Mouse (Mus musculus): ENCODE results near the gene Unc5cl. TPM values are rescaled to one million over a fixed set of nuclear protein-coding genes. Genes with fewer than 3 reads are reported as not detected.

Gene Unc5cl
- polyA plus RNA-seq, 1 experiment from 2014 or later = 0.13 TPM

DNA sequence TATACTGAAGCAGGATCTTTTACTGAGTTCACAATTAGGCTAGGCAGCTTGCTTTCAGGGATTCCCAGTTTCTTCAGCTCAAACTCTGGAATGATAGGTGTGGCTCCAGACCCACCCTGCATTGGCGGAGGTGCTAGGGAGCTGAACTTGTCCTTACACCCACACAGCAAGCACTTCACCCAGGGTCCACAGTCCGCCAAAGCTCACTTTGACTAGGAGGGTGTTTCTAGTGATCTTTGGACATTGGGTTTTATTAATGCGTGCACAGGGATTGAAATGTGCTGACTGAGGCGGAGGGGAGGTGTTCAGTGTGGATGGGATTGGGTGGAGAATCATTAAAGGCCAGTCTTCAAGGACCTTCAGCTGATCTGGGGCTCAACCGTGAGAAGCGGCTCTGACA, 93.0 kb downstream of the Unc5cl start:
- Histone ChIP-seq H3K4me3 (ENCODE audit: low read depth, low read length) (no peak overlapping the region), H3K4me1 (ENCODE audit: control insufficient read depth, insufficient read depth, low read length) (no peaks in the 10 kb centered on the region), H3K36me3 (ENCODE audit: control insufficient read depth, insufficient read depth, low read length) (no peaks in the 10 kb centered on the region), H3K27me3 (replicated peaks; ENCODE audit: control insufficient read depth, insufficient read depth, low read length) (no peaks in the 10 kb centered on the region), H3K27ac (replicated peaks; ENCODE audit: low read depth, low read length) (no peak overlapping the region), H3K9me3 (ENCODE audit: control insufficient read depth, low read length) (no peaks in the 10 kb centered on the region), H3K9ac (ENCODE audit: low read depth, low read length) (no peak overlapping the region), H3K4me2 (ENCODE audit: low read depth, low read length) (no peak overlapping the region)
- ATAC-seq (ENCODE audit: low read depth) (no peak), DNase-seq (ENCODE audit: low spot score) (no peak)
- WGBS = 83% methylated on average over 6 of the region's 6 CpGs

- DNase-seq (ENCODE audit: low spot score) (no peak), ATAC-seq (ENCODE audit: low read depth) (no peak)
- Histone ChIP-seq H3K27me3 (replicated peaks; ENCODE audit: control insufficient read depth, insufficient read depth, low read length) (no peaks in the 10 kb centered on the region), H3K9me3 (ENCODE audit: control insufficient read depth, low read length) (no peaks in the 10 kb centered on the region), H3K4me1 (ENCODE audit: control insufficient read depth, insufficient read depth, low read length) (no peaks in the 10 kb centered on the region), H3K9ac (ENCODE audit: low read depth, low read length) (no peak overlapping the region), H3K4me3 (ENCODE audit: low read depth, low read length) (no peak overlapping the region), H3K36me3 (ENCODE audit: control insufficient read depth, insufficient read depth, low read length) (no peaks in the 10 kb centered on the region), H3K27ac (replicated peaks; ENCODE audit: low read depth, low read length) (no peak overlapping the region), H3K4me2 (ENCODE audit: low read depth, low read length) (no peak overlapping the region)
- WGBS = 82% methylated on average over 4 of the region's 4 CpGs
These were observed 97.3 kb downstream of the Unc5cl start for GRCm38 (mm10) chr17:48551788-48552531.

- no peaks in the 10 kb centered on the region for H3K9me3 ChIP-seq (ENCODE audit: control insufficient read depth, low read length)
- H3K27ac ChIP-seq (replicated peaks; ENCODE audit: low read depth, low read length) = no peak overlapping the region
- WGBS = 90% methylated on average over 3 of the region's 3 CpGs
- H3K9ac ChIP-seq (ENCODE audit: low read depth, low read length) = no peak overlapping the region
- H3K27me3 ChIP-seq (replicated peaks; ENCODE audit: control insufficient read depth, insufficient read depth, low read length) = no peaks in the 10 kb centered on the region
- H3K4me1 ChIP-seq (ENCODE audit: control insufficient read depth, insufficient read depth, low read length) = no peaks in the 10 kb centered on the region
- no peak overlapping the region for H3K4me2 ChIP-seq (ENCODE audit: low read depth, low read length)
- no peak for ATAC-seq (ENCODE audit: low read depth)
- DNase-seq (ENCODE audit: low spot score) = no peak
- no peaks in the 10 kb centered on the region for H3K36me3 ChIP-seq (ENCODE audit: control insufficient read depth, insufficient read depth, low read length)
- no peak overlapping the region for H3K4me3 ChIP-seq (ENCODE audit: low read depth, low read length)
These were observed 97.8 kb downstream of the Unc5cl start for GRCm38 (mm10) chr17:48552532-48552915.

DNA sequence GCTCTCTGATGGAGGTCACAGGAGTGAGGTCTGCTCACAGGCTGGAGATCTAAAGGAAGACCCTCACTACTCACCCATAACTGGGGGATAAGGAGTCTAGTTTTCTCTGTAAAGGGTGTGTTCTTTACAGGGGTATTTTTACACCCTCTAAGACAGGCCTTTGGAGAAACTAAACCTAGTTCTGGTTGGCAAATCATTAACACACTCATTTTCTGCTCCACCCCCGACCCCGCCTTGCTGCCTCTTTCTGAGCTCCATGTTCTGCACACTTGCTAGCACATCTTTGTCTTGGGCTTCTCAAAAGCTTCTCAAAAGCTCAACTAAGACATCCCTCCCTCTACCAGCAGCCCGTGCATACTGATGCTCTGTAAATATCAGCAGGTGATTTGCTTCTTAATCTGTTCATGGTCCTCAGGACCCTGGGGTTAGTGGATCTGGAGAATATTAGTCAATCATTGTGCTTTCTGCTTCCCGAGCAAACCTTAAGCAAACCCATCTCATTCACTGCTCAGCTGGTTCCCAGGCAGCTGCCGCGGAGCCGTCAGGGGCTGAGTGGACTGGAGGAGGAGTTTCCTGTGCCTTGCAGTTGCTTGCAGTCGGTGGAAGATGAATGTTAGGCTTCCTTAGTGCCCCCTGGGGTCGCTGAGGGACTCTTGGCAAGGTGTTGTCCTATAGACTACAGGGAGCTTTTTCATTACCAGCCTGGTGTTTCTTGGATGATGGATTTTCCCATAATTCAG, 101.7 kb downstream of the Unc5cl start:
- DNase-seq (ENCODE audit: low spot score) (no peak), ATAC-seq (ENCODE audit: low read depth) (no peak)
- Histone ChIP-seq H3K27me3 (replicated peaks; ENCODE audit: control insufficient read depth, insufficient read depth, low read length) (no peaks in the 10 kb centered on the region), H3K27ac (replicated peaks; ENCODE audit: low read depth, low read length) (no peak overlapping the region), H3K9me3 (ENCODE audit: control insufficient read depth, low read length) (no peaks in the 10 kb centered on the region), H3K4me2 (ENCODE audit: low read depth, low read length) (no peak overlapping the region), H3K4me3 (ENCODE audit: low read depth, low read length) (no peak overlapping the region), H3K4me1 (ENCODE audit: control insufficient read depth, insufficient read depth, low read length) (no peaks in the 10 kb centered on the region), H3K36me3 (ENCODE audit: control insufficient read depth, insufficient read depth, low read length) (no peaks in the 10 kb centered on the region), H3K9ac (ENCODE audit: low read depth, low read length) (no peak overlapping the region)
- WGBS = 32% methylated on average over 9 of the region's 9 CpGs

DNA sequence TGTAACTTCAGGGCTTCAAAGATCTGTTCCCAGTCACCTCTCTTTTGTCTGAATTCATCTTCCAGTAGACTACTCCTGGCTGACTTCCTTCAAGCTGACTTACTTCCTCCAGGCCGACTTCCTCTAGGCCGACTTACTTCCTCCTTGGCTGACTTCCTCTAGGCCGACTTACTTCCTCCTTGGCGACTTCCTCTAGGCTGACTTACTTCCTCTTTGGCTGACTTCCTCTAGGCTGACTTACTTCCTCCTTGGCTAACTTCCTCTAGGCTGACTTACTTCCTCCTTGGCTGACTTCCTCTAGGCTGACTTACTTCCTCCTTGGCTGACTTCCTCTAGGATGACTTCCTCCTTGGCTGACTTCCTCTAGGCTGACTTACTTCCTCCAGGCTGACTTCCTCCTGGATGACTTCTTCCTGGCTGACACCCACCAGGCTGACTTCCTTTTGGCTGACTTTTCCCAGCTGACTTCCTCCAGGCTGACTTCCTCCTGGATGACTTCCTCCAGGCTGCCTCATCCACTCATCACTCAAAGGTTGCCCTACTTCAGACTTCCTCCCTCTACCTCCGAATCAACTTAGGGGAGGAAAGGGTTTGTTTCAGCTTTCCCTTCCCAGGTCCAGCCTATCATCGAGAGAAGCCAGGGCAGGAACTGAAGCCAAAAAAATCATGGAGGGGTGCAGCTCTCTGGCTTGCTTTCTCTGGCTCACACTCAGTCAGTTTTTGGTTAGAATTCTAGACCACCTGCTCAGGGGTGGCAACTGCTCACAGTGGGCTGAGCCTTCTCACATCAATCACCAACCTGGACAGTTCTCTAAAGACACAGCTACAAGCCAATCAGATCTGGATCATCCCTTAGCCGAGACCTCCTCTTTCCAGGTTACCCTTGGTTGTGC, 103.4 kb downstream of the Unc5cl start:
- Histone ChIP-seq H3K4me3 (ENCODE audit: low read depth, low read length) (no peak overlapping the region), H3K27ac (replicated peaks; ENCODE audit: low read depth, low read length) (no peak overlapping the region), H3K9ac (ENCODE audit: low read depth, low read length) (no peak overlapping the region), H3K9me3 (ENCODE audit: control insufficient read depth, low read length) (no peaks in the 10 kb centered on the region), H3K4me1 (ENCODE audit: control insufficient read depth, insufficient read depth, low read length) (no peaks in the 10 kb centered on the region), H3K4me2 (ENCODE audit: low read depth, low read length) (no peak overlapping the region), H3K36me3 (ENCODE audit: control insufficient read depth, insufficient read depth, low read length) (no peaks in the 10 kb centered on the region), H3K27me3 (replicated peaks; ENCODE audit: control insufficient read depth, insufficient read depth, low read length) (no peaks in the 10 kb centered on the region)
- 83% methylated on average over 7 of the region's 7 CpGs for WGBS
- no peak for DNase-seq (ENCODE audit: low spot score)
- ATAC-seq (ENCODE audit: low read depth) = no peak

- Histone ChIP-seq H3K9me3 (ENCODE audit: control insufficient read depth, low read length) (no peaks in the 10 kb centered on the region), H3K27ac (replicated peaks; ENCODE audit: low read depth, low read length) (no peak overlapping the region), H3K27me3 (replicated peaks; ENCODE audit: control insufficient read depth, insufficient read depth, low read length) (no peaks in the 10 kb centered on the region), H3K4me1 (ENCODE audit: control insufficient read depth, insufficient read depth, low read length) (no peaks in the 10 kb centered on the region), H3K4me2 (ENCODE audit: low read depth, low read length) (no peak overlapping the region), H3K36me3 (ENCODE audit: control insufficient read depth, insufficient read depth, low read length) (no peaks in the 10 kb centered on the region), H3K4me3 (ENCODE audit: low read depth, low read length) (no peak overlapping the region), H3K9ac (ENCODE audit: low read depth, low read length) (no peak overlapping the region)
- 89% methylated on average over 8 of the region's 8 CpGs for WGBS
- DNase-seq (ENCODE audit: low spot score) (no peak), ATAC-seq (ENCODE audit: low read depth) (no peak)
These were observed 110.2 kb downstream of the Unc5cl start for GRCm38 (mm10) chr17:48564931-48565330.

GRCm38 (mm10) chr17:48569656-48570055, 115.0 kb downstream of the Unc5cl start:
- no peak for DNase-seq (ENCODE audit: low spot score)
- WGBS = 86% methylated on average over 4 of the region's 4 CpGs
- no peaks in the 10 kb centered on the region for H3K36me3 ChIP-seq (ENCODE audit: control insufficient read depth, insufficient read depth, low read length)
- H3K9ac ChIP-seq (ENCODE audit: low read depth, low read length) = no peak overlapping the region
- H3K27ac ChIP-seq (replicated peaks; ENCODE audit: low read depth, low read length) = no peak overlapping the region
- no peaks in the 10 kb centered on the region for H3K4me1 ChIP-seq (ENCODE audit: control insufficient read depth, insufficient read depth, low read length)
- H3K4me3 ChIP-seq (ENCODE audit: low read depth, low read length) = no peak overlapping the region
- no peak overlapping the region for H3K4me2 ChIP-seq (ENCODE audit: low read depth, low read length)
- no peak for ATAC-seq (ENCODE audit: low read depth)
- H3K27me3 ChIP-seq (replicated peaks; ENCODE audit: control insufficient read depth, insufficient read depth, low read length) = no peaks in the 10 kb centered on the region
- H3K9me3 ChIP-seq (ENCODE audit: control insufficient read depth, low read length) = no peaks in the 10 kb centered on the region

GRCm38 (mm10) chr17:48581153-48581552, 126.5 kb downstream of the Unc5cl start:
- Histone ChIP-seq H3K9me3 (ENCODE audit: control insufficient read depth, low read length) (no peaks in the 10 kb centered on the region), H3K36me3 (ENCODE audit: control insufficient read depth, insufficient read depth, low read length) (no peaks in the 10 kb centered on the region), H3K9ac (ENCODE audit: low read depth, low read length) (no peak overlapping the region), H3K4me2 (ENCODE audit: low read depth, low read length) (no peak overlapping the region), H3K4me1 (ENCODE audit: control insufficient read depth, insufficient read depth, low read length) (no peaks in the 10 kb centered on the region), H3K27ac (replicated peaks; ENCODE audit: low read depth, low read length) (no peak overlapping the region), H3K4me3 (ENCODE audit: low read depth, low read length) (no peak overlapping the region), H3K27me3 (replicated peaks; ENCODE audit: control insufficient read depth, insufficient read depth, low read length) (no peaks in the 10 kb centered on the region)
- ATAC-seq (ENCODE audit: low read depth) (no peak), DNase-seq (ENCODE audit: low spot score) (no peak)
- WGBS = 83% methylated on average over 5 of the region's 5 CpGs

All from embryonic facial prominence, embryonic 14.5 days (tissue).